Mouse (Mus musculus) kidney, adult 2 months (tissue): ENCODE data around the gene Myl3.

Source experiments
- CTCF ChIP-seq: fragments of 200-500 bp; conservative IDR thresholded peaks from 2 replicates; pipeline ENCODE4 v1.5.1; 2011; ENCODE audit warnings: low read depth, mild to moderate bottlenecking, control low read depth, low read length, moderate library complexity, mixed read lengths; ENCODE audit not compliant: insufficient read depth, insufficient read length
- POLR2A ChIP-seq: fragments of 200-500 bp; IDR thresholded peaks from one replicate; pipeline ENCODE4 v1.6.1; 2011; ENCODE audit warnings: low read depth, low read length, control low read depth

GRCm38 (mm10) chr9:110731859-110732258 lies 9.8 kb upstream of the Myl3 start:
- TF ChIP-seq CTCF (no peak), POLR2A (no peak)
